Mouse (Mus musculus): ENCODE measurements around the gene Tmem120b. TPM values are rescaled to one million over a fixed set of nuclear protein-coding genes. Genes with fewer than 3 reads are reported as not detected.

Tmem120b gene
- polyA plus RNA-seq, 1 experiment from 2014 or later = 14.0 TPM

DNA sequence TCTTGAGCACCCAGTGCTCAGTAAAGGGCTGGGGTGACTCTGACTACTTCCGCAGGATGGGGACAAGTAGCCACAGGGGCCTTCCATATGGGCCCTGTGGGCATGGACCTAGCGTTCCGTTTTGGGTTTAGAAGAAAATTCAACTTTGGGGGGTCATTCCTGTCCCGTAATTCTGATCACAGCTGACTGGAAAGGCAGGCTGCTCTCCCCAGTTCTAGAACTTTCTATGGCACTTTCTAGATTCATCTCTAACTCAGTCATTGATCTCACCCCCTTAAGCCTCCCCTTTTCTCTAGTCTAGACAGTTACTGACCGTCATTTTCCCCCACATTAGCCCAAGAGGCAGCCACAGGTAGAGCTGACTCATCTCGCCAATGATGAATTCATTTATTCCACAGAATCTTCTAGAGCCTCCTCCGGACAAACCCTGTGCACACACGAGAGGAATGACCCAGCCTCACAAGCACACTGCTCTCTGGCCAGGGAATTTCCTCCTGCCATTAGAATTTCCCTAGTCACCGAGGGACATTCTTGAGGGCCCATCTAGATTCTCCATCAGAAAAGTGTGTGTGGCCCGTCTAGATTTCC lies 61.0 kb downstream of the Tmem120b start:
- H3K9me3 ChIP-seq (ENCODE audit: control insufficient read depth, low read length) = no peaks in the 10 kb centered on the region
- H3K4me1 ChIP-seq (replicated peaks; ENCODE audit: control insufficient read depth, insufficient read depth, low read length) = peaks cover 26% of the 10 kb centered on the region
- peaks cover 59% of the 10 kb centered on the region for H3K36me3 ChIP-seq (replicated peaks; ENCODE audit: control insufficient read depth, insufficient read depth)
- DNase-seq (ENCODE audit: low spot score) = no peak
- 86% methylated on average over 10 of the region's 10 CpGs for WGBS
- H3K4me2 ChIP-seq (replicated peaks) = no peak overlapping the region
- no peak overlapping the region for H3K27ac ChIP-seq
- H3K9ac ChIP-seq = no peak overlapping the region
- no peaks in the 10 kb centered on the region for H3K27me3 ChIP-seq (ENCODE audit: control insufficient read depth, insufficient read depth, low read length)
- H3K4me3 ChIP-seq (replicated peaks; ENCODE audit: low read length) = no peak overlapping the region
- no peak for ATAC-seq (ENCODE audit: low FRiP score)

DNA sequence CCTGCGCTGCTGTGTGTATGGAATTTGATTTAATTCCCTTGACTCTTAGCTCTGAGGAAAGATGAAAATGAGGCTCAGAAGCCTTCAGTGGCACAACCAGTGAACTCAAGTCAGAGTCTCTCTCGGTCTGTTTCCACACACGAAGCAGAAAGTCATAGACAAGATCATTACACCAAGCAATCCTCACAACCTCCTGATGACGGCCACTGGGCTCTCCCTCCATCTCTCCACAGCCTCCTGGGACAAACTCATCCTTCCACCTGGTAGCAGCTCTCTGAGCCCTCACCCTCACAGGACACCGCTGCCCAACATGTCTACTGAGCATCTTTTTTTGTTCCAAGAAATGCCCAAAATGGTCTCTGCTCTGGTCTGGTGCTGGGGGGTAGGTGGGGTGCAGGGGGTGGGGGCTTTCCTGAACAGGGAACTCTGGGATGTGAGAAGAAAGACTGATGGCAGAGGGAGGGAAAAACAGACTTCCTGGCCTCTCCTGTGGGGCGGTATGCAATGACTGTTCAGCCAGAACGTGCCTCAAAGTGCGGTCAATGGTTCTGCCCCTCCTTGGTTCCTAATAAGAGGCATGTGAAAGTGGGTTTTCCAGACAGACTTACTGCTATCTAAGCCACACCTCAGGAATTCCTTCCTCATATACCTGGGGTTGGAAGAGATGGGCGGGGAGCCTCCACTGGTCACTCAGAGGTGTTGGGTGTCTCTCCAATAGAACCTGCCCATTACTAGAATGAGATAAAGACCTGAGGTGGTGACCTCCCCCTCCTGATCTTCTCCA lies 62.0 kb downstream of the Tmem120b start:
- Histone ChIP-seq H3K27ac (no peak overlapping the region), H3K27me3 (ENCODE audit: control insufficient read depth, insufficient read depth, low read length) (no peaks in the 10 kb centered on the region), H3K4me2 (replicated peaks) (no peak overlapping the region), H3K9ac (no peak overlapping the region), H3K4me1 (replicated peaks; ENCODE audit: control insufficient read depth, insufficient read depth, low read length) (peaks cover 36% of the 10 kb centered on the region), H3K4me3 (replicated peaks; ENCODE audit: low read length) (no peak overlapping the region), H3K36me3 (replicated peaks; ENCODE audit: control insufficient read depth, insufficient read depth) (peaks cover 66% of the 10 kb centered on the region), H3K9me3 (ENCODE audit: control insufficient read depth, low read length) (no peaks in the 10 kb centered on the region)
- 92% methylated on average over 9 of the region's 9 CpGs for WGBS
- no peak for DNase-seq (ENCODE audit: low spot score)
- ATAC-seq (ENCODE audit: low FRiP score) = no peak

DNA sequence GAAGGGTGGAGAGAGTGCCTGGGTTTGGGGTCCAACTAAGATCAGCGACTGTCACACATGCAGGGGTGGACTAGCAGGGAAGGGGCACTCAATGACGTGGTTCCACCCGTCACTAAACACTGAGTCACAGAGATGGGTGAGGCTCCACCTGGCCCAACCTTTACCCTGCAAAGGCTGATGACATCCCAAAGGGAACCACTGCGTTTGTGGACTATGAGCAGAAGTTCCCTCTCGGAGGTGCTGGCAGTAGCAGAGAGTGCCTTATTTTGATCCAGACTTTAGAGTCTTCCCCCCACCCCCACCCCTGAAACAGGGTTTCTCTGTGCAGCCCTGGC lies 62.6 kb downstream of the Tmem120b start:
- peaks cover 42% of the 10 kb centered on the region for H3K4me1 ChIP-seq (replicated peaks; ENCODE audit: control insufficient read depth, insufficient read depth, low read length)
- no peak overlapping the region for H3K4me2 ChIP-seq (replicated peaks)
- H3K27ac ChIP-seq = no peak overlapping the region
- H3K4me3 ChIP-seq (replicated peaks; ENCODE audit: low read length) = no peak overlapping the region
- ATAC-seq (ENCODE audit: low FRiP score) (no peak), DNase-seq (ENCODE audit: low spot score) (no peak)
- WGBS = 91% methylated on average over 5 of the region's 5 CpGs
- no peaks in the 10 kb centered on the region for H3K9me3 ChIP-seq (ENCODE audit: control insufficient read depth, low read length)
- H3K27me3 ChIP-seq (ENCODE audit: control insufficient read depth, insufficient read depth, low read length) = no peaks in the 10 kb centered on the region
- H3K9ac ChIP-seq = no peak overlapping the region
- H3K36me3 ChIP-seq (replicated peaks; ENCODE audit: control insufficient read depth, insufficient read depth) = peaks cover 68% of the 10 kb centered on the region

DNA sequence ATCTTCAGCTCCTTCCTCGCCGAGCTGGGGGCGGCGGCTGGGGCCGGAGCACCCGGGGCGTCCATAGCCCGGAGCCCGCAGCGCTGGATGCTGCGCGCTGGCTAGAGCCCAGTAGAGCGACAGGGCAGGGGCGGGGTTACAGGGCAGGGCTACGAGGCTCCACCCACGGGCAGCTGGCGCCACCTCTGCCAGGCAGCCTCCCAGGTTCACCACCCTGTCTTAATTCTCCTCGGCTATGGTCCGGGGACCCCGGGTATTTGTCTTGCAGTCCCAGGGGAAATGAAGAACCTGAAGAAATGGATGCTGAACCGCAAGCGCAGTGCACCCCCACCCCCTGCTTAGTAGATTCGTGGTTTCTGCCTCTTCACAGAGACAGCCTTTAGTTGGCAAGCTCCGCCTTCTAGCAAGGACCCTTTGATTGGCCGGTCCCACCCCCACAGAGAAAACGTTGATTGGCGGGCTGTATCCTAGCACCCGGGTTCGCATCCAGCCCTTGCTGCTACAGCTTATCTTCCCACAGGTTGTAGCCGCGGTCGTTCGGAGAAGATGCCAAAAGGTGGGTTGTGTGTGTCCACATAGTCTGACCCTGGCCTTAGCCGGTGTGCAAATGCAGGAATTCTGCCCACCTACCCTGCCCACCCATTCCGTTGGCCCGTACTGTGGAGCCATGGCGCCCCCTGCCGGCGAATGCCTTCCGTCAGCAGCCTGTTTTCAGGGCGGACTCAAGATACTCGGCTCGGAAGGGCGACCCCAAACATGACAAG lies 64.3 kb downstream of the Tmem120b start, which contains the start of gene Rhof:
TSS of gene Rhof (minus strand) at position 385 of the 764 bp plus-strand sequence.
- DNase-seq (ENCODE audit: low spot score) (no peak), ATAC-seq (ENCODE audit: low FRiP score) (peak; percentile 35)
- Histone ChIP-seq H3K27ac (peak within 1 kb of the TSS; percentile 99), H3K4me2 (replicated peaks) (peak within 1 kb of the TSS; percentile 100), H3K36me3 (replicated peaks; ENCODE audit: control insufficient read depth, insufficient read depth) (peaks cover 65% of the 10 kb centered on the region), H3K27me3 (ENCODE audit: control insufficient read depth, insufficient read depth, low read length) (no peaks in the 10 kb centered on the region), H3K9me3 (ENCODE audit: control insufficient read depth, low read length) (no peaks in the 10 kb centered on the region), H3K4me1 (replicated peaks; ENCODE audit: control insufficient read depth, insufficient read depth, low read length) (peaks cover 58% of the 10 kb centered on the region), H3K4me3 (replicated peaks; ENCODE audit: low read length) (peak within 1 kb of the TSS; percentile 91), H3K9ac (peak within 1 kb of the TSS; percentile 100)
- WGBS = 2% methylated on average over 44 of the region's 44 CpGs

DNA sequence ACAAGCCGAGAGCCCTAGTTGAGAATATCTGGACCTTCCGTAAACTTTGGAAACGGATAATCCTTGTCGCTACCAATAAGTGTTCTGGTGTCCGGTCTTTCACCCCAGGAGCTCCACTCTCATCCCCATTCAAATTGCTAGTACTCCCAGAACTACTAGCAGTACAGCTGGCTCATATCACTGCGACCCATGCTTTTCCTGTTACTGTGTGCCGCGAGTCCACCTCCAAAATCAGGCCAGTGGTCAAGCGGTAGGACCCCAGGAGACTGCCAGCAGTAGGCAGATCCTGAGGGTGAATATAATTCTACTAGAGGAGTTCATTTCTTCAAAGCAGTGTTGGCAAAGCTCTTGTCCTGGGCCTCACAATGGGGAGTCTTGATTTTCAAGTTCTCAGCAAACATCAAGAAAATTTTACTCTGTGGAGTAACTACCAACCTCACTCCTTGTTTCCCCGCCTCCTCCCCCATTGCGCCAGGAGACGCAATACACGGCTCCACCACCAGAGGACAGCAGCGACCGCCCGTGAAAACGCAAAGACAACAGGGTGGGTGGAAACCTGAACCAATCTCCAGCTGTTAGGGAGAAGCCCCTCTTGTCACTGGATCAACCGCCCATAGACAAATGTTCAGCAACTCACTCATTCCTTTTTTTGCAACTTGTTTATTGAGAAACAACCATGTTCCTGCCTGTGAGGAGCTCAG lies 65.0 kb downstream of the Tmem120b start:
- DNase-seq (ENCODE audit: low spot score) = peak; percentile 82
- Histone ChIP-seq H3K9ac (peak overlapping the region; percentile 100), H3K27me3 (ENCODE audit: control insufficient read depth, insufficient read depth, low read length) (no peaks in the 10 kb centered on the region), H3K4me2 (replicated peaks) (peak overlapping the region; percentile 100), H3K36me3 (replicated peaks; ENCODE audit: control insufficient read depth, insufficient read depth) (peaks cover 62% of the 10 kb centered on the region), H3K4me1 (replicated peaks; ENCODE audit: control insufficient read depth, insufficient read depth, low read length) (peaks cover 58% of the 10 kb centered on the region), H3K9me3 (ENCODE audit: control insufficient read depth, low read length) (no peaks in the 10 kb centered on the region), H3K27ac (peak overlapping the region; percentile 99), H3K4me3 (replicated peaks; ENCODE audit: low read length) (peak overlapping the region; percentile 91)
- no peak for ATAC-seq (ENCODE audit: low FRiP score)
- WGBS = 16% methylated on average over 18 of the region's 18 CpGs

DNA sequence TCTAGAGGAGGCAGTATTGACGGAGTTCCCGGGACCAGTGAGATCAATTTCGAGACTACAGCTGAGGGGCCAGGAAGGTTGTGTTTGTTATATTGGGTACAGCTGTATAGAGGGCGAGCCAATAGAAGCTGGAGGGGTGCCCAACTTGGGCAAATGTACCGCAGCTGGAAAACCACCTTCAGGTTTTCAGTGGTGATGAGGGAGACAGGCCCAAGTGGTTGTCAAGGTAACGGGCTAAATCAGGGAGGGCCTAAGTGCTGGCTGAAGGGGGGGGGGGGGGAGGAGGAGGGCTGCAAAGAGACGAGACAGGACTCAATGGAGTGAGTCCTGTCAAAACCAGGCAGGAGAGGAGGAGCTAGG lies 65.5 kb downstream of the Tmem120b start:
- peak overlapping the region; percentile 100 for H3K4me2 ChIP-seq (replicated peaks)
- ATAC-seq (ENCODE audit: low FRiP score) = no peak
- whole genome bisulfite sequencing = 14% methylated on average over 7 of the region's 7 CpGs
- H3K4me1 ChIP-seq (replicated peaks; ENCODE audit: control insufficient read depth, insufficient read depth, low read length) = peaks cover 58% of the 10 kb centered on the region
- no peaks in the 10 kb centered on the region for H3K9me3 ChIP-seq (ENCODE audit: control insufficient read depth, low read length)
- no peak for DNase-seq (ENCODE audit: low spot score)
- H3K4me3 ChIP-seq (replicated peaks; ENCODE audit: low read length) = peak overlapping the region; percentile 91
- H3K27me3 ChIP-seq (ENCODE audit: control insufficient read depth, insufficient read depth, low read length) = no peaks in the 10 kb centered on the region
- H3K9ac ChIP-seq = peak overlapping the region; percentile 100
- peak overlapping the region; percentile 99 for H3K27ac ChIP-seq
- H3K36me3 ChIP-seq (replicated peaks; ENCODE audit: control insufficient read depth, insufficient read depth) = peaks cover 57% of the 10 kb centered on the region

DNA sequence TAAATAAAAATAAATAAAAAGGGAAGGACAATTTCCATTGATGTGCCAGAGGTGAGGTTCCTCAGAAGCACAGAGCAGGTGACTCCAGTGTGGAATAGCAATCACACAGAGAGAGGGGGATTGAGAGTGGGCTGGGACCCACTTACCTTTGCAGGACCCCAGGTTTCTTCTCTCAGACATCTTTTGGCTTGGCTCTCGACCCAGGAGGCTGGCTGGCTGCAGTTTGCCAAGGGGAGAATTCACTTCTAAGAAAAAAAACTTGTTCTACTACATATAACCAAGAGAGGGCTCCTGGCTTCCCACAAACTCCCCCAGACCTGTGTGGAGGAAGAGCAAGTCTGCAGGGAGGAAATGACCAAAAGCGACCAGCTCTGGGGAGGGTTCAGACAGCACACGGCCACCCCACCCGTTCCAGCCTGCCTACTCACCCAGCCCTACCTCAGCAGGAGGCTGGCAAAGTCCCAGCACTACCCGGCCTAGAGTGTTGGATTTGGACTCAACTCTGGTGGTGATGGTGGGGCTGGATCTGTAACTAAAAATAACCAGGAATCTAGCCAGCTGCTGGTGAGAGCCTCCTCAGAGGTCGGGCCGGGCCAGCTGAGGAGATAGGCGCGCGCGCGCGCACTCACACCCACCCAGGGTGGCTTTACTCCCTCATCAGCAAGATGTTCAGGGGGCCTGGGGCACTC lies 66.1 kb downstream of the Tmem120b start:
- peak overlapping the region; percentile 91 for H3K4me3 ChIP-seq (replicated peaks; ENCODE audit: low read length)
- H3K27me3 ChIP-seq (ENCODE audit: control insufficient read depth, insufficient read depth, low read length) = no peaks in the 10 kb centered on the region
- H3K9ac ChIP-seq = peak overlapping the region; percentile 100
- peak overlapping the region; percentile 99 for H3K27ac ChIP-seq
- peaks cover 52% of the 10 kb centered on the region for H3K36me3 ChIP-seq (replicated peaks; ENCODE audit: control insufficient read depth, insufficient read depth)
- DNase-seq (ENCODE audit: low spot score) (no peak), ATAC-seq (ENCODE audit: low FRiP score) (no peak)
- peak overlapping the region; percentile 100 for H3K4me2 ChIP-seq (replicated peaks)
- WGBS = 16% methylated on average over 13 of the region's 13 CpGs
- H3K9me3 ChIP-seq (ENCODE audit: control insufficient read depth, low read length) = no peaks in the 10 kb centered on the region
- H3K4me1 ChIP-seq (replicated peaks; ENCODE audit: control insufficient read depth, insufficient read depth, low read length) = peaks cover 58% of the 10 kb centered on the region

DNA sequence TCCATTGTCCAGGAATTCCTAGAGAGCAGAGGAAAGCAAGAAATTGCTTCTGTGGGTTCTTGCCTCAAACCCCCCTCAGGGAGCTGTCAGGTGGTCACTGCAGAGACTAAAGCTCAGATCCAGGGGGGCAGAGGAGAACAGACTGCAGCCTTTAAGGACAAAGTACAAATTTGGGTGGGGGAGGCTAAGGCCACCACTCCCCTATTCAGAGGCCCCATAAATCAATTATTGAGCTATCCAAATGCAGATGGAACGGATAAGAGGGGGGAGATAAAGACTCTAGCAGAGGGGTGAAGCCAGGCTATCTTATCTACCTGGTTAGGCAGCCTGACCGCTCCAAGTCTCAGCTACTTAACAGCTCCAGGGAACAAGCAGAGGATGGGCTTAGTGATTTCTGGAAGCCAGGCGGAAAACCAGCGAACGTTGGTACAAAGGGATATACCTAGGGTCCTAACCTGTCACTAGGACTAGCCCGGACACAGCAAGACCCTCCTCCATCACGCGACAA lies 66.7 kb downstream of the Tmem120b start:
- Histone ChIP-seq H3K27me3 (ENCODE audit: control insufficient read depth, insufficient read depth, low read length) (no peaks in the 10 kb centered on the region), H3K4me3 (replicated peaks; ENCODE audit: low read length) (peak overlapping the region; percentile 91), H3K9ac (peak overlapping the region; percentile 100), H3K4me2 (replicated peaks) (peak overlapping the region; percentile 100), H3K36me3 (replicated peaks; ENCODE audit: control insufficient read depth, insufficient read depth) (peaks cover 46% of the 10 kb centered on the region), H3K9me3 (ENCODE audit: control insufficient read depth, low read length) (no peaks in the 10 kb centered on the region), H3K27ac (peak overlapping the region; percentile 99), H3K4me1 (replicated peaks; ENCODE audit: control insufficient read depth, insufficient read depth, low read length) (peaks cover 58% of the 10 kb centered on the region)
- 16% methylated on average over 8 of the region's 8 CpGs for WGBS
- no peak for DNase-seq (ENCODE audit: low spot score)
- ATAC-seq (ENCODE audit: low FRiP score) = no peak

Measured in hindbrain, embryonic 14.5 days (tissue).